ENCODE assay signal across 10 mouse cellular contexts in genomic region chr3:88551586-88551985, GRCm38 (mm10). TPM values are rescaled to one million over a fixed set of nuclear protein-coding genes. Genes with fewer than 3 reads are reported as not detected.
DNase-seq lines count a peak whose midpoint lies in the region; ATAC-seq lines count a peak whose summit lies in the region.
"Had no signal": no experiment of that assay in that cellular context is flagged by ENCODE, and none has a peak within 500 bp of the region (broad histone marks: within the 10 kb centered on the region; RNA-seq: fewer than 3 reads in every experiment).

No protein-coding gene starts in this region.

- DNase-seq in heart, postnatal 14 days, result no peak
- DNase-seq in layer of hippocampus, postnatal 14 days (ENCODE audit: low spot score in 2 of 2), result no peak
- no peak for DNase-seq in layer of hippocampus, adult 8-10 months (ENCODE audit: low spot score in 2 of 2)
- DNase-seq in c-Kit-positive CD71-positive TER-119-positive erythroid progenitor cells, embryonic 14.5 days (ENCODE audit: low spot score), result no peak

- no peaks in the 10 kb centered on the region for H3K27me3 ChIP-seq in heart, embryonic 16.5 days (ENCODE audit: control insufficient read depth, insufficient read depth, low read length)
- H3K27me3 ChIP-seq in embryonic facial prominence, embryonic 13.5 days, result no peaks in the 10 kb centered on the region
- H3K27me3 ChIP-seq in kidney, embryonic 16.5 days (ENCODE audit: insufficient read depth, low read length), result no peaks in the 10 kb centered on the region
- no peaks in the 10 kb centered on the region for H3K27me3 ChIP-seq in midbrain, embryonic 15.5 days (replicated peaks)
- H3K27me3 ChIP-seq: Patski had no signal

- intact Hi-C loops in heart, postnatal 14 days (cut with DNase I), result no loop called here

- H3K9ac ChIP-seq in heart, embryonic 16.5 days (ENCODE audit: low read length), result no peak overlapping the region; the same call in 1 of the 2 replicates
- peak overlapping the region; percentile 82; the same call in 1 of the 2 replicates for H3K9ac ChIP-seq in embryonic facial prominence, embryonic 13.5 days
- 0 out of 2 replicates have a peak overlapping the region, but pooled peaks have one; percentile 10 for H3K9ac ChIP-seq in kidney, embryonic 16.5 days (replicated peaks; ENCODE audit: low read length)
- peak overlapping the region; percentile 72; the same call in 1 of the 2 replicates for H3K9ac ChIP-seq in midbrain, embryonic 15.5 days

- peak overlapping the region; percentile 90 for H3K4me2 ChIP-seq in heart, embryonic 16.5 days (ENCODE audit: low read depth, low read length)
- peak overlapping the region; percentile 81 for H3K4me2 ChIP-seq in embryonic facial prominence, embryonic 13.5 days
- peak overlapping the region; percentile 91 for H3K4me2 ChIP-seq in kidney, embryonic 16.5 days (replicated peaks; ENCODE audit: low read depth, low read length)
- H3K4me2 ChIP-seq in midbrain, embryonic 15.5 days, result peak overlapping the region; percentile 92

- H3K27ac ChIP-seq in heart, embryonic 16.5 days (ENCODE audit: low read length), result no peak overlapping the region
- H3K27ac ChIP-seq in embryonic facial prominence, embryonic 13.5 days, result no peak overlapping the region
- H3K27ac ChIP-seq in kidney, embryonic 16.5 days (ENCODE audit: low read length), result no peak overlapping the region
- H3K27ac ChIP-seq in midbrain, embryonic 15.5 days, result no peak overlapping the region

- H3K9me3 ChIP-seq in heart, embryonic 16.5 days (replicated peaks; ENCODE audit: control insufficient read depth, low read length), result no peaks in the 10 kb centered on the region
- no peaks in the 10 kb centered on the region for H3K9me3 ChIP-seq in embryonic facial prominence, embryonic 13.5 days
- H3K9me3 ChIP-seq in kidney, embryonic 16.5 days (ENCODE audit: low read length), result no peaks in the 10 kb centered on the region
- no peaks in the 10 kb centered on the region for H3K9me3 ChIP-seq in midbrain, embryonic 15.5 days

- ATAC-seq in heart, embryonic 16.5 days (replicated peaks; ENCODE audit: extremely low read depth, insufficient read depth, low FRiP score), result no peak
- ATAC-seq in embryonic facial prominence, embryonic 13.5 days (ENCODE audit: insufficient number of reproducible peaks, insufficient read depth, low FRiP score, low TSS enrichment, low read depth), result no peak
- ATAC-seq in kidney, embryonic 16.5 days (ENCODE audit: low FRiP score, low TSS enrichment), result no peak
- no peak for ATAC-seq in midbrain, embryonic 15.5 days (replicated peaks)
- ATAC-seq: Patski had no signal

- peaks cover 7% of the 10 kb centered on the region for H3K36me3 ChIP-seq in heart, embryonic 16.5 days (ENCODE audit: control insufficient read depth, insufficient read depth)
- H3K36me3 ChIP-seq in embryonic facial prominence, embryonic 13.5 days, result peaks cover 18% of the 10 kb centered on the region
- peaks cover 13% of the 10 kb centered on the region for H3K36me3 ChIP-seq in kidney, embryonic 16.5 days (ENCODE audit: insufficient read depth, low read length)
- H3K36me3 ChIP-seq in midbrain, embryonic 15.5 days (replicated peaks), result peaks cover 9% of the 10 kb centered on the region; the same call in 1 of the 2 replicates

- 75% methylated on average over 4 of the region's 4 CpGs for WGBS in heart, embryonic 16.5 days
- WGBS in embryonic facial prominence, embryonic 13.5 days, result 78% methylated on average over 4 of the region's 4 CpGs
- WGBS in kidney, embryonic 16.5 days, result 83% methylated on average over 4 of the region's 4 CpGs
- 85% methylated on average over 4 of the region's 4 CpGs for WGBS in midbrain, embryonic 15.5 days

- no peak overlapping the region; the same call in 1 of the 2 replicates for H3K4me3 ChIP-seq in heart, embryonic 16.5 days (ENCODE audit: low read length)
- peak overlapping the region; percentile 73 for H3K4me3 ChIP-seq in embryonic facial prominence, embryonic 13.5 days
- peak overlapping the region; percentile 95 for H3K4me3 ChIP-seq in kidney, embryonic 16.5 days (ENCODE audit: low read length)
- peak overlapping the region; percentile 94 for H3K4me3 ChIP-seq in midbrain, embryonic 15.5 days

- peaks cover 15% of the 10 kb centered on the region for H3K4me1 ChIP-seq in heart, embryonic 16.5 days (ENCODE audit: control insufficient read depth, insufficient read depth, low read length)
- H3K4me1 ChIP-seq in embryonic facial prominence, embryonic 13.5 days, result peaks cover 29% of the 10 kb centered on the region
- peaks cover 23% of the 10 kb centered on the region for H3K4me1 ChIP-seq in kidney, embryonic 16.5 days (ENCODE audit: insufficient read depth, low read length)
- H3K4me1 ChIP-seq in midbrain, embryonic 15.5 days, result peaks cover 28% of the 10 kb centered on the region

RNA-seq across cellular contexts. Expression of gene Lamtor2, which starts 1.3 kb away (rescaled TPM):
- polyA plus RNA-seq in heart, embryonic 16.5 days (2015; fragmentation: Nextera tagmentation; extraction: Ambion mirVana), result 136 and 139 TPM in 2 replicates
- 10 to 100 TPM; 77.7 TPM for total RNA-seq in heart, postnatal 14 days (2021)
- 164 and 169 TPM in 2 replicates for polyA plus RNA-seq in embryonic facial prominence, embryonic 13.5 days (2015; fragmentation: Nextera tagmentation; extraction: Ambion mirVana)
- polyA plus RNA-seq in kidney, embryonic 16.5 days (2015; fragmentation: Nextera tagmentation; extraction: Ambion mirVana), result 189 and 207 TPM in 2 replicates
- 206 and 232 TPM in 2 replicates for polyA plus RNA-seq in midbrain, embryonic 15.5 days (2015; fragmentation: Nextera tagmentation; extraction: Ambion mirVana)
- total RNA-seq in layer of hippocampus, postnatal 14 days (2021), result 100 to 1,000 TPM in 1 of 2 experiments, 10 to 100 TPM in 1; 96.1 to 113 TPM
- total RNA-seq in layer of hippocampus, adult 8-10 months (2022), result 100 to 1,000 TPM in 3 of 4 experiments, 10 to 100 TPM in 1; 89.2 to 111 (median 106) TPM

RNA-seq across cellular contexts. Expression of gene Ubqln4, which starts 2.0 kb away (rescaled TPM):
- polyA plus RNA-seq in heart, embryonic 16.5 days (2015; fragmentation: Nextera tagmentation; extraction: Ambion mirVana), result 28.8 and 32.0 TPM in 2 replicates
- total RNA-seq in heart, postnatal 14 days (2021), result 10 to 100 TPM; 55.4 to 60.0 TPM
- polyA plus RNA-seq in embryonic facial prominence, embryonic 13.5 days (2015; fragmentation: Nextera tagmentation; extraction: Ambion mirVana), result 43.0 and 44.6 TPM in 2 replicates
- polyA plus RNA-seq in kidney, embryonic 16.5 days (2015; fragmentation: Nextera tagmentation; extraction: Ambion mirVana), result 52.7 and 57.8 TPM in 2 replicates
- polyA plus RNA-seq in midbrain, embryonic 15.5 days (2015; fragmentation: Nextera tagmentation; extraction: Ambion mirVana), result 45.9 and 48.0 TPM in 2 replicates
- 10 to 100 TPM; 77.3 to 81.8 TPM for total RNA-seq in layer of hippocampus, postnatal 14 days (2021)
- 100 to 1,000 TPM in 2 of 4 experiments, 10 to 100 TPM in 2; 96.1 to 118 (median 107) TPM for total RNA-seq in layer of hippocampus, adult 8-10 months (2022)

RNA-seq across cellular contexts. Expression of gene Rab25, which starts 3.5 kb away (rescaled TPM):
- polyA plus RNA-seq in heart, embryonic 16.5 days (2015; fragmentation: Nextera tagmentation; extraction: Ambion mirVana), result 2.2 and 5.2 TPM in 2 replicates
- under 1 TPM in 1 of 2 experiments, not detected in 1; 0.33 TPM for total RNA-seq in heart, postnatal 14 days (2021)
- polyA plus RNA-seq in embryonic facial prominence, embryonic 13.5 days (2015; fragmentation: Nextera tagmentation; extraction: Ambion mirVana), result 18.6 and 19.5 TPM in 2 replicates
- polyA plus RNA-seq in kidney, embryonic 16.5 days (2015; fragmentation: Nextera tagmentation; extraction: Ambion mirVana), result 17.3 and 23.9 TPM in 2 replicates
- polyA plus RNA-seq in midbrain, embryonic 15.5 days (2015; fragmentation: Nextera tagmentation; extraction: Ambion mirVana), result 0.41 and 1.3 TPM in 2 replicates
- not detected for total RNA-seq in layer of hippocampus, postnatal 14 days (2021)
- 1 to 10 TPM in 1 of 4 experiments, not detected in 3; 1.5 TPM for total RNA-seq in layer of hippocampus, adult 8-10 months (2022)
- total RNA-seq: left cerebral cortex, postnatal 36 days had no signal

RNA-seq across cellular contexts. Expression of gene Mex3a, which starts 19.4 kb away (rescaled TPM):
- 5.3 and 5.7 TPM in 2 replicates for polyA plus RNA-seq in heart, embryonic 16.5 days (2015; fragmentation: Nextera tagmentation; extraction: Ambion mirVana)
- 1 to 10 TPM in 1 of 2 experiments, under 1 TPM in 1; 0.81 to 2.0 TPM for total RNA-seq in heart, postnatal 14 days (2021)
- polyA plus RNA-seq in embryonic facial prominence, embryonic 13.5 days (2015; fragmentation: Nextera tagmentation; extraction: Ambion mirVana), result 32.2 and 33.4 TPM in 2 replicates
- polyA plus RNA-seq in kidney, embryonic 16.5 days (2015; fragmentation: Nextera tagmentation; extraction: Ambion mirVana), result 18.6 and 20.7 TPM in 2 replicates
- 37.0 and 37.7 TPM in 2 replicates for polyA plus RNA-seq in midbrain, embryonic 15.5 days (2015; fragmentation: Nextera tagmentation; extraction: Ambion mirVana)
- total RNA-seq in layer of hippocampus, postnatal 14 days (2021), result 10 to 100 TPM in 1 of 2 experiments, 1 to 10 TPM in 1; 9.0 to 10.7 TPM
- total RNA-seq in layer of hippocampus, adult 8-10 months (2022), result 1 to 10 TPM; 2.4 to 2.8 (median 2.6) TPM

RNA-seq across cellular contexts. Expression of gene Ssr2, which starts 24.1 kb away (rescaled TPM):
- 136 and 161 TPM in 2 replicates for polyA plus RNA-seq in heart, embryonic 16.5 days (2015; fragmentation: Nextera tagmentation; extraction: Ambion mirVana)
- 100 to 1,000 TPM in 1 of 2 experiments, 10 to 100 TPM in 1; 95.9 to 108 TPM for total RNA-seq in heart, postnatal 14 days (2021)
- 259 and 274 TPM in 2 replicates for polyA plus RNA-seq in embryonic facial prominence, embryonic 13.5 days (2015; fragmentation: Nextera tagmentation; extraction: Ambion mirVana)
- 269 and 323 TPM in 2 replicates for polyA plus RNA-seq in kidney, embryonic 16.5 days (2015; fragmentation: Nextera tagmentation; extraction: Ambion mirVana)
- 133 and 143 TPM in 2 replicates for polyA plus RNA-seq in midbrain, embryonic 15.5 days (2015; fragmentation: Nextera tagmentation; extraction: Ambion mirVana)
- total RNA-seq in layer of hippocampus, postnatal 14 days (2021), result 100 to 1,000 TPM; 110 to 120 TPM
- 10 to 100 TPM; 86.4 to 96.0 (median 90.1) TPM for total RNA-seq in layer of hippocampus, adult 8-10 months (2022)
